Mouse (Mus musculus) adrenal gland, postnatal 36 days (tissue): Measurements from ENCODE around the gene Tbc1d10a. TPM values are rescaled to one million over a fixed set of nuclear protein-coding genes. Genes with fewer than 3 reads are reported as not detected.

ENCODE experiments used
- DNase-seq, 2 experiments: peaks; one replicate each; pipeline ENCODE4 v3.0.0; 2021; ENCODE audit warnings: mixed read lengths in 1 of 2
- total RNA-seq, 2 experiments: library from RNA; stranded (reverse); gene quantifications; 2 replicates each; pipeline ENCODE4 v1.2.3; 2021

Gene Tbc1d10a
- total RNA-seq, 2 experiments from 2014 or later, result 14.6 to 24.3 TPM

GRCm38 (mm10) chr11:4216248-4217000 is 29.8 kb downstream of the Tbc1d10a start:
- DNase-seq, result peak; percentile 52 to 59

- DNase-seq, result peak; percentile 95
These were observed 31.5 kb downstream of the Tbc1d10a start, which contains the start of gene Castor1 for GRCm38 (mm10) chr11:4217914-4218629. Gene Castor1 (plus strand): TSS chr11:4218225.

- DNase-seq, result no peak
These were observed 32.0 kb downstream of the Tbc1d10a start for GRCm38 (mm10) chr11:4218637-4219036.

- DNase-seq, result peak; percentile 80 to 87
These were observed 32.7 kb downstream of the Tbc1d10a start for GRCm38 (mm10) chr11:4219317-4219751.

GRCm38 (mm10) chr11:4219908-4220307 is 33.3 kb downstream of the Tbc1d10a start:
- no peak for DNase-seq

- peak; percentile 87 to 91 for DNase-seq
These were observed 34.1 kb downstream of the Tbc1d10a start for GRCm38 (mm10) chr11:4220443-4221400.

- DNase-seq, result no peak
These were observed 35.7 kb downstream of the Tbc1d10a start for GRCm38 (mm10) chr11:4222046-4222950.

GRCm38 (mm10) chr11:4223393-4224188 is 37.0 kb downstream of the Tbc1d10a start:
- no peak for DNase-seq

- DNase-seq, result peak in 1 of 2 experiments; percentile 54
These were observed 37.6 kb downstream of the Tbc1d10a start for GRCm38 (mm10) chr11:4224223-4224622.

GRCm38 (mm10) chr11:4226569-4227325 is 40.2 kb downstream of the Tbc1d10a start:
- DNase-seq, result no peak

GRCm38 (mm10) chr11:4228463-4228862 is 41.9 kb downstream of the Tbc1d10a start:
- DNase-seq, result peak; percentile 55 to 76

GRCm38 (mm10) chr11:4229841-4230240 is 43.3 kb downstream of the Tbc1d10a start:
- peak in 1 of 2 experiments; percentile 43 for DNase-seq

- no peak for DNase-seq
These were observed 44.8 kb downstream of the Tbc1d10a start for GRCm38 (mm10) chr11:4231435-4231834.

- no peak for DNase-seq
These were observed 46.1 kb downstream of the Tbc1d10a start for GRCm38 (mm10) chr11:4232644-4233043.

- no peak for DNase-seq
These were observed 48.6 kb downstream of the Tbc1d10a start for GRCm38 (mm10) chr11:4235052-4235655.

- DNase-seq, result no peak
These were observed 49.3 kb downstream of the Tbc1d10a start, which contains the start of gene Osm for GRCm38 (mm10) chr11:4235665-4236545. Gene Osm (plus strand): TSS chr11:4236420.

- DNase-seq, result no peak
These were observed 50.0 kb downstream of the Tbc1d10a start for GRCm38 (mm10) chr11:4236546-4237067.
